Mouse (Mus musculus) embryo, embryonic 10 days (tissue): Measurements from ENCODE around the gene Otogl.
A peak's percentile ranks its signal among the peaks of the same experiment; 100 is the strongest.
"Not testable (repeated sequence)": the region's sequence is repeated elsewhere in the genome, so short reads cannot be mapped to it uniquely, and the experiment has no call there.

ENCODE experiments used
- DNase-seq: peaks from one replicate; pipeline ENCODE4 v3.0.0-alpha.2; 2015; ENCODE audit warnings: low spot score

The Otogl gene

GRCm38 (mm10) chr10:107805203-107805602, 106.7 kb downstream of the Otogl start:
- no peak for DNase-seq

GRCm38 (mm10) chr10:107804285-107804684, 107.6 kb downstream of the Otogl start:
- not testable (repeated sequence) for DNase-seq

- DNase-seq = peak; percentile 79
These were observed 112.1 kb downstream of the Otogl start for GRCm38 (mm10) chr10:107799671-107800353.

- no peak for DNase-seq
These were observed 116.8 kb downstream of the Otogl start for GRCm38 (mm10) chr10:107794812-107795756.

- no peak for DNase-seq
These were observed 119.4 kb downstream of the Otogl start for GRCm38 (mm10) chr10:107792491-107792890.

GRCm38 (mm10) chr10:107779548-107779947, 132.4 kb downstream of the Otogl start:
- DNase-seq = no peak

GRCm38 (mm10) chr10:107759624-107760023, 152.3 kb downstream of the Otogl start:
- DNase-seq = no peak

- DNase-seq = no peak
These were observed 158.5 kb downstream of the Otogl start for GRCm38 (mm10) chr10:107753471-107753870.

GRCm38 (mm10) chr10:107752351-107753143, 159.4 kb downstream of the Otogl start:
- peak; percentile 71 for DNase-seq

GRCm38 (mm10) chr10:107751944-107752343, 160.0 kb downstream of the Otogl start:
- DNase-seq = peak; percentile 6

GRCm38 (mm10) chr10:107747566-107747965, 164.4 kb downstream of the Otogl start:
- peak; percentile 67 for DNase-seq

GRCm38 (mm10) chr10:107746717-107747116, 165.2 kb downstream of the Otogl start:
- no peak for DNase-seq

- DNase-seq = no peak
These were observed 172.1 kb downstream of the Otogl start for GRCm38 (mm10) chr10:107739815-107740214.

- DNase-seq = no peak
These were observed 174.2 kb downstream of the Otogl start for GRCm38 (mm10) chr10:107737743-107738142.

- DNase-seq = no peak
These were observed 176.5 kb downstream of the Otogl start for GRCm38 (mm10) chr10:107735448-107735847.

- DNase-seq = no peak
These were observed 177.6 kb downstream of the Otogl start for GRCm38 (mm10) chr10:107734327-107734726.

GRCm38 (mm10) chr10:107725631-107726030, 186.3 kb downstream of the Otogl start:
- DNase-seq = no peak

GRCm38 (mm10) chr10:107719806-107720205, 192.1 kb downstream of the Otogl start, which contains the start of gene Ptprq:
TSS of gene Ptprq (minus strand) at chr10:107720051.
- DNase-seq = no peak
